Mouse (Mus musculus) forebrain, embryonic 11.5 days (tissue): Measurements from ENCODE around the gene Mapk3. TPM values are rescaled to one million over a fixed set of nuclear protein-coding genes. Genes with fewer than 3 reads are reported as not detected.

Experiments used
- ATAC-seq: fragments of 200-750 bp; cut with Nextera tagmentation; replicated peaks from 2 replicates; pipeline ENCODE4 v1.8.0; 2017; ENCODE audit warnings: moderate TSS enrichment; ENCODE audit not compliant: low FRiP score
- DNase-seq: peaks from one replicate; pipeline ENCODE4 v3.0.0-alpha.2; 2017; ENCODE audit warnings: low spot score
- H3K27ac ChIP-seq: fragments of 300-500 bp; sonication (generic); 2 replicates; pipeline ENCODE4 v1.5.1; 2014; ENCODE audit warnings: low read depth, low read length
- H3K27me3 ChIP-seq: fragments of 300-500 bp; sonication (generic); 2 replicates; pipeline ENCODE4 v1.6.1; 2014; ENCODE audit warnings: mild to moderate bottlenecking, low read length, mixed read lengths; ENCODE audit not compliant: control insufficient read depth, insufficient read depth
- H3K36me3 ChIP-seq: fragments of 300-500 bp; sonication (generic); 2 replicates; pipeline ENCODE4 v1.6.1; 2014; ENCODE audit warnings: mild to moderate bottlenecking, low read length, moderate library complexity, mixed read lengths; ENCODE audit not compliant: control insufficient read depth, insufficient read depth
- H3K4me1 ChIP-seq: fragments of 300-500 bp; sonication (generic); replicated peaks from 2 replicates; pipeline ENCODE4 v1.6.1; 2014; ENCODE audit warnings: low read length, mixed read lengths; ENCODE audit not compliant: control insufficient read depth, insufficient read depth
- H3K4me2 ChIP-seq: fragments of 300-500 bp; sonication (generic); 2 replicates; pipeline ENCODE4 v1.6.1; 2014; ENCODE audit warnings: low read depth, mild to moderate bottlenecking, low read length, moderate library complexity, mixed read lengths; ENCODE audit not compliant: severe bottlenecking
- H3K4me3 ChIP-seq: fragments of 300-500 bp; sonication (generic); 2 replicates; pipeline ENCODE4 v1.5.1; 2014; ENCODE audit warnings: low read depth, low read length
- H3K9ac ChIP-seq: fragments of 300-500 bp; sonication (generic); 2 replicates; pipeline ENCODE4 v1.6.1; 2014; ENCODE audit warnings: low read length
- H3K9me3 ChIP-seq: fragments of 300-500 bp; sonication (generic); 2 replicates; pipeline ENCODE4 v1.6.1; 2016; ENCODE audit warnings: low read length, mixed read lengths; ENCODE audit not compliant: control insufficient read depth
- WGBS: fragments of 180-500 bp; shearing (Covaris S2); extraction: QIAGEN DNeasy Blood & Tissue Kit; methylation state at CpG from one replicate; pipeline ENCODE4 v1.1.7; 2014; 5-methylcytosine and 5-hydroxymethylcytosine counted together
- polyA plus RNA-seq: library from polyadenylated mRNA; unstranded; fragments of >200 nt; fragmentation: Nextera tagmentation; extraction: Ambion mirVana; gene quantifications from 2 replicates; pipeline ENCODE4 v1.2.1, GENCODE M21; 2014

Mapk3 gene
- polyA plus RNA-seq, 1 experiment from 2014 or later, result 40.1 TPM

DNA sequence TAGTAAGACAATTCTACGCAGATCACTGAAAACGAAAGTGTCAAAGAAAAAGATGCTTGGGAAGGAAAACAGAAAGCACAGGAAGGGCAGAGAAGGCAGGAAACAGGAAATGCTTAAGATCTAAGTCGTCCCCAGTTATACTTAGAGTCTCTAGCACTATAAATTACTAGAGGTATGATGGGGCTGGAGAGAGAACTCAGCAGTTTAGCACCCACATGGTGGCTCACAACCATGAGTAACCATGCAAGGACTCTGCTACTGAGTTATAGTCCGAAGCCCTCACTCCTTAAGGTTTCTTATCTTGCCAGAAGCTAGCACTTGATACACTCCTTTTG, 34.8 kb downstream of the Mapk3 start:
- Histone ChIP-seq H3K4me3 (no peak overlapping the region), H3K27ac (no peak overlapping the region), H3K4me1 (peaks cover 21% of the 10 kb centered on the region), H3K27me3 (no peaks in the 10 kb centered on the region), H3K36me3 (peaks cover 11% of the 10 kb centered on the region; the same call in 1 of the 2 replicates), H3K9me3 (no peaks in the 10 kb centered on the region), H3K9ac (no peak overlapping the region), H3K4me2 (no peak overlapping the region)
- WGBS, result 74% methylated on average over 4 of the region's 4 CpGs
- ATAC-seq (no peak), DNase-seq (no peak)

DNA sequence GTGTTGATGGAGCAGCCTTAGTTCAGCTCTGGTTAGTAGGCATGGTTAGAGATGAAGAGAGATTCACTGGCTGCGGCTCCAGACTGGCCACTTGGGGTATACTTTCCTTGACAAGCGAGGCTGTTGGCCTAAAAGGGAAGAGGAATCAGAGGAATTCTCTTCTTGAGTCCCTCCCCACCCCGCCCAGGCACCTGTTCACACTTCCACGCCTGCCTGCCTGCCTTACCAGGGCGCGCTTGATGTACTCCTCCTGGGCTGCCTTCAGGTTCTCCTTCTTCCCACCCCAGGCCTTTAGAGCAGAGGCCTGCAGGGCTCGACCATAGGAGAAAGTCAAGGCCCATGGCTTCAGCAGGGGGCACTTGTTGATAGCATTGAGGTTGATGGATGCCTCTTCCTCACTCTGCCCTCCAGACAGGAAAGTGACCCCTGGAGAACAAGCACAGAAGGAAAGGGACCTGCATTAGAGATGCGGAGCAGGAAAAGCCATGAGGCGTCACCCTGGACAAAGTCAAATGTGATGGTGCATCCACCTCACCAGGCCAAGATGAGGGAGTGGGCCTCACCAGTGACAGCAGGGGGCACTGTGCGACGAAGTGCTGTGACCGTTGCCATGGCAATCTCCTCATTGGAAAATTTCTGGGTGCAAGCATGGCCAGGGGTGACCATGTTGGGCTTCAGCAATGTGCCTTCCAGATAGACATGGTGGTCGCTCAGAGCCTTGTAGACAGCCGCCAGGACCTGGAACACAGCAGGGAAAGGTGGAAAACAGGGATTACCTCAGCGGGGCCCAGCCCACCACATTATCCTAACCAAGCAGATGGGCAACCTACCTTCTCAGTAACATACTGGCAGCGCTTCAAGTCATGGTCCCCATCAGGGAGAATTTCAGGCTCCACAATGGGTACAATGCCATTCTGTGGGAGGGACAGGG, 36.3 kb downstream of the Mapk3 start:
- 82% methylated on average over 16 of the region's 16 CpGs for WGBS
- no peak overlapping the region for H3K27ac ChIP-seq
- no peak overlapping the region for H3K4me3 ChIP-seq
- no peak for DNase-seq
- peaks cover 8% of the 10 kb centered on the region; the same call in 1 of the 2 replicates for H3K36me3 ChIP-seq
- H3K4me2 ChIP-seq, result no peak overlapping the region
- ATAC-seq, result no peak
- H3K9me3 ChIP-seq, result no peaks in the 10 kb centered on the region
- H3K9ac ChIP-seq, result no peak overlapping the region
- no peaks in the 10 kb centered on the region for H3K27me3 ChIP-seq
- H3K4me1 ChIP-seq, result peaks cover 29% of the 10 kb centered on the region

- H3K4me3 ChIP-seq, result no peak overlapping the region
- peaks cover 8% of the 10 kb centered on the region; the same call in 1 of the 2 replicates for H3K36me3 ChIP-seq
- no peak for ATAC-seq
- WGBS, result 81% methylated on average over 8 of the region's 8 CpGs
- peaks cover 30% of the 10 kb centered on the region for H3K4me1 ChIP-seq
- no peak overlapping the region; the same call in 1 of the 2 replicates for H3K9ac ChIP-seq
- no peak for DNase-seq
- no peaks in the 10 kb centered on the region for H3K9me3 ChIP-seq
- no peak overlapping the region for H3K27ac ChIP-seq
- no peak overlapping the region for H3K4me2 ChIP-seq
- no peaks in the 10 kb centered on the region for H3K27me3 ChIP-seq
Measured at GRCm38 (mm10) chr7:126796350-126796932, 37.0 kb downstream of the Mapk3 start.

- 43% methylated on average over 21 of the region's 21 CpGs for WGBS
- Histone ChIP-seq H3K4me3 (peak within 1 kb of the TSS; percentile 68), H3K27me3 (no peaks in the 10 kb centered on the region), H3K4me2 (peak within 1 kb of the TSS; percentile 97), H3K4me1 (peaks cover 30% of the 10 kb centered on the region), H3K36me3 (peaks cover 8% of the 10 kb centered on the region; the same call in 1 of the 2 replicates), H3K9me3 (no peaks in the 10 kb centered on the region), H3K27ac (peak within 1 kb of the TSS; percentile 82), H3K9ac (peak within 1 kb of the TSS; percentile 86)
- no peak for DNase-seq
- ATAC-seq, result no peak
Measured at GRCm38 (mm10) chr7:126797411-126798126, 38.2 kb downstream of the Mapk3 start, which contains the start of gene Fam57b. TSS of gene Fam57b (plus strand) at chr7:126797668.

DNA sequence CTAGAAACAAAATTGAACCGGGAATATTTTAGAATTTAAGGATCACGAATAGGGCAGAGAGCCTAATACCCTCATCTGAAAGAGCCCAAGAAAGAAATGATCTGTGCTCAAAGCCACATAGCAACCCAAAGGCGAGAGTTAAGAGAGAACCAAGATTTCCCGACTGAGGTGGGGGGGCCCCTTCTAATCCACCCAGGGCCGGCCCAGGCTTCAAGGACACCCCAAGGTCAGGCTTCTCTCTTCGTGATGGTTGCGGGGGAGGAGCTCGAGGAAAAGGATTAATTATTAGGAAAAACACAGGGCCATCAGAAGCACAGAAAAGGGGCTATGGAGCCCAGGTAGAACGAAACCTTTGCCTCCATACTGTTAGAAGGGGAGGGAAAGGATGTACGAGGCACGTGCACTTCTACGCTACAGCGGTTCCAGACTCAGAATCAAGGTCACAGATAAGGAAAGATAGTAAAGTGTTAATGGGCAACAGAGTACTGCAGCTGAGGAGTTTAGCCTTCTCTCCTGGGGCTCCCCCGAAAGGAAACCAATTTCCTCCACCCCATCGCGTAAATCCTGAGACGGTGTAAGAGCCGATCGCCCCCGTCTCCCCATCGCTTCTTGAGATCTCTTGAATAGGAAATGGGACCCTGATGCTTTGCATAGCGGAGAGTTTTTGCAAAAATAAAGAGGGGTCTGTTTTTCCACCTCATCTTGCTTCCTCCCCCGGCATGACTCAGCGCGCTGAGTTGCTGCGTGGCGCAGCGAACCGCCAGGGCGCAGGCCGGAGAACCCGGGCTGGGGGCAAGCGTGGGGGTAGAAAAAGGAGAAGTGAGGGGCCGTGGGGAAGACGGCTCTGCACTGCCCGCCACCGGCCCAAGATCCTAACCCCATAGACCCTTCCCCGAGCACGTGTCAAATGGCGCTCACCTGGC, 39.0 kb downstream of the Mapk3 start:
- peak overlapping the region; percentile 97 for H3K4me2 ChIP-seq
- H3K27ac ChIP-seq, result peak overlapping the region; percentile 82
- H3K36me3 ChIP-seq, result peaks cover 8% of the 10 kb centered on the region; the same call in 1 of the 2 replicates
- no peaks in the 10 kb centered on the region for H3K9me3 ChIP-seq
- H3K27me3 ChIP-seq, result no peaks in the 10 kb centered on the region
- WGBS, result under 1% methylated on average over 40 of the region's 40 CpGs
- ATAC-seq (no peak), DNase-seq (no peak)
- H3K4me1 ChIP-seq, result peaks cover 30% of the 10 kb centered on the region
- H3K4me3 ChIP-seq, result peak overlapping the region; percentile 68
- peak overlapping the region; percentile 86 for H3K9ac ChIP-seq

DNA sequence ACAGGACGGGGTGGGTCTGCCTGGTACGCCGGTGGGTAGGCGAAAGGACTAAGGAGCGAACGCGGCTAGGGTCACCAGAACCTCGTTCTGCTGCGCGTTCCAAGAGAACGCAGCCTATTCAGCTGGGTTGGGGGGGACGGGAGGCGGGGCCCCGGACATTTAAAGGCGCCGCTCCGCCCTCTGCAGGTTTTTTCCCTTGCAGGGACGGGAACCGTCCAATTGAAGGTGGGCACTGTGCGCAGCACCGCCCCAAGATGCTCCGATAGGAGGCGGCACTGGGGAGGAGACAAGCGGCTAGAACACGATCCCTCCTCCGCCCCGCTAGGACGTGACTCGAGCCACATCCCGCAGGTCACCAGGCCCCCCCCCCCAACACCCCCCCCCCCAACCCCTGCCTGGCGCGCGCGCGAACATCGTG, 39.7 kb downstream of the Mapk3 start:
- H3K9me3 ChIP-seq, result no peaks in the 10 kb centered on the region
- H3K4me1 ChIP-seq, result peaks cover 30% of the 10 kb centered on the region
- H3K4me3 ChIP-seq, result peak overlapping the region; percentile 68
- WGBS, result under 1% methylated on average over 36 of the region's 36 CpGs
- peak; percentile 99 for DNase-seq
- no peaks in the 10 kb centered on the region for H3K27me3 ChIP-seq
- H3K36me3 ChIP-seq, result peaks cover 11% of the 10 kb centered on the region; the same call in 1 of the 2 replicates
- peak overlapping the region; percentile 92 for H3K27ac ChIP-seq
- peak overlapping the region; percentile 86 for H3K9ac ChIP-seq
- H3K4me2 ChIP-seq, result peak overlapping the region; percentile 97
- peak; percentile 94 for ATAC-seq

DNA sequence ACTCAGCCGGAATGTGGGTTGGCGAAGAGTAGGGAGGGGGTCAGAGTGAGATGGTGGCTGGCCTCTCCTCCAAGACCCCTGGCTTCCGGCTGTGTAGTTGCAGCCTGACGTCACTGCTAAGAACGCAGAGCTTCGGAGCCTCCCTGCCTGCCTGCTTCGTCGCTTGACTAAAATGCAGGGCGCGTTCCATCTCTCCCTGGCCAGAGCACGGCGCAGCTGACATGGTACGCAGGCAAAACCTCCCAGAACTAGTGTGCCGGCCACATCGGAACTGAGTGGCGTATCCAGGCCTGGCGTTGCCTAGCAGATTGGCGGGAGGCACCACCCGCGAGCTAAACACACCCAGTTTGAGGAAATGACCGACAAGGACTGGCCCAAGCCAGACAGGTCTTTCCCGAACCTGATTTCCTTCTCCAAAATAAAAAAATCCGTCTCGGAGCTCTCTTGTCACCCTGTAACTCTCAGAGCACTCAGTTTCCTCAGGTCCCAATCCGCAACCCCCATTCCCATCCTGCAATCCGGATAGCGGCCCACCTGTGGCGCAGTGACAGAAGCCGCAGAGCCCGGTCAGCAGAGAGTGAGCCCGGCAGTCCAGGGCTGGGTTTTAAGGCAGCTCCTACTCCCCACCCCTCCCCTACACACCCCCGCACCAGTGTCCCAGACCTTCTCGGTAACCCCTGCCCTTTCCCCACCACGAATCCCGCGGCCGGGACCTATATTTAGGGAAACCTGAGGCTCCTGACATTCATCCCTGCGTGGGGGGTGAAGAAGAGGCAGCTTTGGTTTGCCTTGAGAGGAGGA, 40.3 kb downstream of the Mapk3 start:
- under 1% methylated on average over 38 of the region's 38 CpGs for WGBS
- Histone ChIP-seq H3K36me3 (peaks cover 12% of the 10 kb centered on the region; the same call in 1 of the 2 replicates), H3K4me3 (peak overlapping the region; percentile 68), H3K27me3 (no peaks in the 10 kb centered on the region), H3K4me2 (peak overlapping the region; percentile 79), H3K9me3 (no peaks in the 10 kb centered on the region), H3K9ac (peak overlapping the region; percentile 74), H3K4me1 (peaks cover 30% of the 10 kb centered on the region), H3K27ac (peak overlapping the region; percentile 92)
- ATAC-seq (peak; percentile 92), DNase-seq (no peak)
